ENCODE assay signal across 8 mouse cellular contexts in the genomic region with DNA sequence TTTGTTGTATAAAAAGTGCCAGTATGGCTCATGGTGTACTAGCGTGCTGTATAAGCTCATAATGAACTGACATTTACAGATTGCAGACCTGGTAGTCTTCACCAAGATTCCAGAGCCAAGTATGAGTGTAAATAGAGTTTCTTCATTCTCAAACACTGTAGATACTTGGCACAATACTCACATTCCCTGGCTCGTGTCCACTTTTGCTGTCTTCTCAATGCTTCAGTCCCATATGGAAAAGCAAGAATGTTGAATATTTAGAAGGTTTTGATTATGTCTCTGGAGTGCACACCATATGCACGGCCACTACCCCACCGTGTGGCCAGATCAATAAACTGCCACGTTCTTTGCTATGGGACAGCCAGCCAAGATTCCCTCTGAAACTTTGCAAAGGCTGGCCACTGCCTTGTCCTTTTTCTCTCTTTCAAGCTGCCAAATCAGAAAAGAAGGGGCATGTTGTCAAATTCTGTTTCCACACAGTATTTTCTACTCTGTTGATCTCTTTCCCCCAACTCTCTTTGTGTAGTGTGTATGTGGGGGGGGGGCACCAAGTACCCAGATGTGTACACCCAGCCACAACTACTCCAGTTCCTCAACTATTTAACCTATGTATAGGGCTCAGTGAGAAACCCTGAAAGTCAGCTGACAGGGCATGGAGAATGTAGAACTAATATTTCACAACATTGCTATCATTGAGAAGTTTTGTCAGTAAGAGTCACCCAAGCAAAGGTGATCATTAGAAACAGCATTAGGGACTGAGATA.
DNase-seq lines count a peak whose midpoint lies in the region; ATAC-seq and TF ChIP-seq lines count a peak whose summit lies in the region.

No protein-coding gene starts in this region.

- TF ChIP-seq CTCF in thymus, adult 2 months (IDR thresholded peaks at IDR 0.05; ENCODE audit: borderline replicate concordance, control insufficient read depth, extremely low read depth, insufficient read depth, low read length, poor library complexity) = no peak

- no peak for TF ChIP-seq POLR2A in thymus, adult 2 months (IDR thresholded peaks at IDR 0.05; ENCODE audit: control insufficient read depth, extremely low read depth, insufficient read depth, low read length, poor library complexity)

- peak; percentile 1 for DNase-seq in adrenal gland, postnatal 25 days
- DNase-seq in adrenal gland, postnatal 4 days (ENCODE audit: low spot score in 2 of 2) = no peak
- DNase-seq in layer of hippocampus, adult 11-12 months (ENCODE audit: low spot score) = peak; percentile 12
- DNase-seq in layer of hippocampus, adult 9-10 months (ENCODE audit: low spot score) = no peak
- DNase-seq in adipocyte (ENCODE audit: low spot score) = peak; percentile 62
- no peak for DNase-seq in thymus, adult 2 months

- 30% methylated on average over 5 of the region's 5 CpGs for WGBS in intestine, embryonic 15.5 days
- 46% methylated on average over 5 of the region's 5 CpGs for WGBS in thymus, adult 2 months

- no peaks in the 10 kb centered on the region for H3K4me1 ChIP-seq in intestine, embryonic 15.5 days (replicated peaks)
- no peaks in the 10 kb centered on the region for H3K4me1 ChIP-seq in thymus, adult 2 months (replicated peaks; ENCODE audit: control insufficient read depth, insufficient read depth, low read length)

- H3K27ac ChIP-seq in intestine, embryonic 15.5 days = no peak overlapping the region
- H3K27ac ChIP-seq in thymus, adult 2 months (ENCODE audit: control insufficient read depth, insufficient read depth, low read length) = no peak overlapping the region

- H3K36me3 ChIP-seq in intestine, embryonic 15.5 days = no peaks in the 10 kb centered on the region
- no peaks in the 10 kb centered on the region for H3K36me3 ChIP-seq in thymus, adult 2 months (ENCODE audit: control insufficient read depth, insufficient read depth, low read length)

- peak; percentile 65 for ATAC-seq in intestine, embryonic 15.5 days
- 0 out of 2 replicates have a peak, but pooled peaks have one; percentile 55 for ATAC-seq in megakaryocyte progenitor cell, adult 5-6 weeks (replicated peaks; ENCODE audit: poor library complexity)

- H3K4me3 ChIP-seq in intestine, embryonic 15.5 days (replicated peaks) = no peak overlapping the region
- H3K4me3 ChIP-seq in thymus, adult 2 months (ENCODE audit: control insufficient read depth, insufficient read depth, low read length) = no peak overlapping the region

- no peak overlapping the region for H3K9ac ChIP-seq in intestine, embryonic 15.5 days

- H3K27me3 ChIP-seq in intestine, embryonic 15.5 days (replicated peaks) = no peaks in the 10 kb centered on the region
- H3K27me3 ChIP-seq in thymus, adult 2 months (ENCODE audit: control insufficient read depth, insufficient read depth, low read length) = no peaks in the 10 kb centered on the region

- H3K4me2 ChIP-seq in intestine, embryonic 15.5 days (replicated peaks) = no peak overlapping the region

- H3K9me3 ChIP-seq in intestine, embryonic 15.5 days = no peaks in the 10 kb centered on the region

Comparison
In these comparisons a context has a peak if more than half of its experiments do, and no peak if none do; other contexts are left out.
1. DNase-seq: peak in adrenal gland, postnatal 25 days (single experiment), layer of hippocampus, adult 11-12 months (single experiment) and adipocyte (single experiment); none in adrenal gland, postnatal 4 days (0 of 2), layer of hippocampus, adult 9-10 months (single experiment) and thymus, adult 2 months (single experiment).